Mouse (Mus musculus) neural tube, embryonic 11.5 days (tissue): Measurements from ENCODE around the gene Casp14. TPM values are rescaled to one million over a fixed set of nuclear protein-coding genes. Genes with fewer than 3 reads are reported as not detected.

Experiments used
- polyA plus RNA-seq: library from polyadenylated mRNA; unstranded; fragments of >200 nt; fragmentation: Nextera tagmentation; extraction: Ambion mirVana; gene quantifications from 2 replicates; pipeline ENCODE4 v1.2.1, GENCODE M21; 2014

Casp14 gene
- polyA plus RNA-seq, 1 experiment from 2014 or later: not detected

Other genes with a start within 250 kb of the Casp14 start
- not detected in 2 replicates for gene Olfr1358, start 200.9 kb downstream of the Casp14 start, polyA plus RNA-seq
- gene Ilvbl, start 143.9 kb downstream of the Casp14 start, polyA plus RNA-seq: 31.8 and 33.6 TPM in 2 replicates
- gene Syde1, start 126.3 kb downstream of the Casp14 start, polyA plus RNA-seq: 13.9 and 14.0 TPM in 2 replicates
- not detected in 2 replicates for gene Olfr1357, start 100.2 kb downstream of the Casp14 start, polyA plus RNA-seq
- not detected in 2 replicates for gene Ccdc105, start 34.8 kb upstream of the Casp14 start, polyA plus RNA-seq
- 0.80 and 0.84 TPM in 2 replicates for gene Slc1a6, start 62.2 kb upstream of the Casp14 start, polyA plus RNA-seq
- gene Olfr1356, start 133.9 kb upstream of the Casp14 start, polyA plus RNA-seq: not detected in 2 replicates
- gene Olfr1355, start 157.2 kb upstream of the Casp14 start, polyA plus RNA-seq: not detected in 2 replicates
- gene Olfr1354, start 194.9 kb upstream of the Casp14 start, polyA plus RNA-seq: not detected in 2 replicates
- gene Olfr8, start 232.3 kb upstream of the Casp14 start, polyA plus RNA-seq: not detected in 2 replicates
- not detected in 2 replicates for gene Olfr1353, start 245.0 kb upstream of the Casp14 start, polyA plus RNA-seq